Mouse (Mus musculus) frontal cortex, adult 2 months (tissue): ENCODE data around the gene Cacna1a. TPM values are rescaled to one million over a fixed set of nuclear protein-coding genes. Genes with fewer than 3 reads are reported as not detected.

ENCODE experiments used
- DNase-seq, 2 experiments: peaks; one replicate each; pipeline ENCODE4 v3.0.0; 2022; ENCODE audit warnings: low spot score in 1 of 2; ENCODE audit errors: extremely low spot score in 1 of 2
- polyA plus RNA-seq: library from polyadenylated mRNA; depleted of rRNA; stranded (reverse); fragments of >200 nt; gene quantifications from 2 replicates; pipeline ENCODE4 v1.2.3, GENCODE M21; 2012

Cacna1a gene
- polyA plus RNA-seq, 1 experiment = 131 TPM

GRCm38 (mm10) chr8:84633841-84634584 is 245.8 kb downstream of the Cacna1a start:
- DNase-seq = no peak

- DNase-seq = no peak
Observed at GRCm38 (mm10) chr8:84634849-84635304, 246.6 kb downstream of the Cacna1a start.

- no peak for DNase-seq
Observed at GRCm38 (mm10) chr8:84635397-84636050, 247.3 kb downstream of the Cacna1a start.

GRCm38 (mm10) chr8:84636051-84636691 is 247.9 kb downstream of the Cacna1a start:
- no peak for DNase-seq

GRCm38 (mm10) chr8:84637946-84638554 is 249.8 kb downstream of the Cacna1a start:
- no peak for DNase-seq

- DNase-seq = no peak
Observed at GRCm38 (mm10) chr8:84638555-84639161, 250.4 kb downstream of the Cacna1a start.

GRCm38 (mm10) chr8:84639162-84640009 is 251.1 kb downstream of the Cacna1a start:
- DNase-seq = peak; percentile 83 to 93

GRCm38 (mm10) chr8:84640010-84640588 is 251.9 kb downstream of the Cacna1a start:
- DNase-seq = no peak

GRCm38 (mm10) chr8:84640617-84641294 is 252.5 kb downstream of the Cacna1a start:
- no peak for DNase-seq

- DNase-seq = no peak
Observed at GRCm38 (mm10) chr8:84641578-84642361, 253.5 kb downstream of the Cacna1a start.

- DNase-seq = no peak
Observed at GRCm38 (mm10) chr8:84643019-84643418, 254.8 kb downstream of the Cacna1a start.

- no peak for DNase-seq
Observed at GRCm38 (mm10) chr8:84646800-84647199, 258.6 kb downstream of the Cacna1a start.

- no peak for DNase-seq
Observed at GRCm38 (mm10) chr8:84647461-84647901, 259.2 kb downstream of the Cacna1a start.

- no peak for DNase-seq
Observed at GRCm38 (mm10) chr8:84650213-84650612, 262.0 kb downstream of the Cacna1a start.

- DNase-seq = no peak
Observed at GRCm38 (mm10) chr8:84653092-84653631, 264.9 kb downstream of the Cacna1a start.

- no peak for DNase-seq
Observed at GRCm38 (mm10) chr8:84654597-84654996, 266.4 kb downstream of the Cacna1a start.

- no peak for DNase-seq
Observed at GRCm38 (mm10) chr8:84655336-84656190, 267.3 kb downstream of the Cacna1a start.
